Mouse (Mus musculus) myocyte (in vitro differentiated cells): ENCODE measurements at regions not wholly inside any gene's neighbourhood (a gene's known extent, or its start where the extent isn't known, plus 50 kb on each side); places are given as distances from the start of the nearest gene placed in this dataset.

ENCODE experiments used
- CEBPB ChIP-seq: IDR thresholded peaks from 2 replicates; pipeline ENCODE4 v1.6.1; 2011; ENCODE audit warnings: mild to moderate bottlenecking, moderate library complexity; ENCODE audit not compliant: poor library complexity, insufficient read depth, severe bottlenecking
- E2F4 ChIP-seq: IDR thresholded peaks from one replicate; pipeline ENCODE4 v1.6.1; 2011; ENCODE audit warnings: mild to moderate bottlenecking, control low read depth, moderate library complexity; ENCODE audit not compliant: insufficient read depth
- MAX ChIP-seq: IDR thresholded peaks from one replicate; pipeline ENCODE4 v1.6.1; 2011; ENCODE audit warnings: low read depth, mild to moderate bottlenecking, control low read depth
- MYOD1 ChIP-seq, 3 experiments: IDR thresholded peaks; one replicate each; pipeline ENCODE4 v1.6.1; 2011; ENCODE audit warnings: control low read depth in 2 of 3, low read depth in 2 of 3, mild to moderate bottlenecking in 2 of 3, moderate library complexity in 1 of 3; ENCODE audit not compliant: insufficient read length in 2 of 3, control insufficient read depth in 1 of 3
- MYOG ChIP-seq, 3 experiments: IDR thresholded peaks; one replicate each; pipeline ENCODE4 v1.6.1; 2011; ENCODE audit warnings: control low read depth in 2 of 3, low read depth in 2 of 3, mild to moderate bottlenecking in 2 of 3; ENCODE audit not compliant: insufficient read length in 2 of 3, control insufficient read depth in 1 of 3, insufficient read depth in 1 of 3
- POLR2A ChIP-seq: IDR thresholded peaks from one replicate; pipeline ENCODE4 v1.6.1; 2011; ENCODE audit warnings: low read depth, mild to moderate bottlenecking, control low read depth, moderate library complexity; ENCODE audit not compliant: insufficient read length
- POLR2AphosphoS2 ChIP-seq: IDR thresholded peaks from one replicate; pipeline ENCODE4 v1.6.1; 2011; ENCODE audit warnings: low read depth, control low read depth; ENCODE audit not compliant: insufficient read length
- SRF ChIP-seq: IDR thresholded peaks from one replicate; pipeline ENCODE4 v1.6.1; 2011; ENCODE audit warnings: low read depth; ENCODE audit not compliant: control insufficient read depth, insufficient read length
- TCF12 ChIP-seq: IDR thresholded peaks from one replicate; pipeline ENCODE4 v1.6.1; 2011; ENCODE audit warnings: mild to moderate bottlenecking, control low read depth; ENCODE audit not compliant: poor library complexity, insufficient read depth, severe bottlenecking
- USF1 ChIP-seq: IDR thresholded peaks from one replicate; pipeline ENCODE4 v1.6.1; 2011; ENCODE audit warnings: low read depth, mild to moderate bottlenecking, control low read depth, moderate library complexity

DNA sequence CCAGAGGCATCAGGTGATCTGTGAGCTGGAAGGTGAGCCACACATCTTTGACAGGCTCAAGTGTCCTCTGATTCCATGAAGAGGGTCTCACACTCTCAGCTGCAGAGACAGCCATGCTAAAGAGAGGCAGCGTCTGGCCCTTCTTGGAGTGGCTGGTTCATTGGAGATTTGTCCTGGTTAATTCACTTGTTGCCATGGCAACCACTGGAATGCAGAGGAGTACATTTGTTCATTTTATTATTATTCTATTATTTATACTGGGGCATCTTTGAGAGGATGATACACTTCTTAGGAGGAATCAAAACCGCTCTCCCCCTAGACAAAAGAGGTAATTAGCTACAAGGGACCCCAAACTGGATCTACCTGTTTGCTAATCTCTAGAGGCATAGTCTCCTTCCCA lies 143.6 kb downstream of the Pdgfra start:
- TF ChIP-seq TCF12, result no peak
- no peak for TF ChIP-seq E2F4
- no peak for TF ChIP-seq POLR2A
- no peak for TF ChIP-seq POLR2AphosphoS2
- no peak for TF ChIP-seq MAX
- no peak for TF ChIP-seq CEBPB
- TF ChIP-seq SRF, result no peak
- no peak for TF ChIP-seq MYOG (IDR thresholded peaks at IDR 0.05; ENCODE audit: control insufficient read depth in 1 of 3, insufficient read depth in 1 of 3, insufficient read length in 2 of 3, low read depth in 2 of 3)
- TF ChIP-seq MYOD1 (IDR thresholded peaks at IDR 0.05; ENCODE audit: control insufficient read depth in 1 of 3, insufficient read length in 2 of 3, low read depth in 2 of 3), result no peak
- TF ChIP-seq USF1, result no peak
